Mouse (Mus musculus) A20 (cell line): ENCODE measurements at regions not wholly inside any gene's neighbourhood (a gene's known extent, or its start where the extent isn't known, plus 50 kb on each side); places are given as distances from the start of the nearest gene placed in this dataset.

Source experiments
- DNase-seq: peaks from one replicate; pipeline ENCODE4 v3.0.0-alpha.2; 2011; ENCODE audit warnings: low read depth, low spot score

DNA sequence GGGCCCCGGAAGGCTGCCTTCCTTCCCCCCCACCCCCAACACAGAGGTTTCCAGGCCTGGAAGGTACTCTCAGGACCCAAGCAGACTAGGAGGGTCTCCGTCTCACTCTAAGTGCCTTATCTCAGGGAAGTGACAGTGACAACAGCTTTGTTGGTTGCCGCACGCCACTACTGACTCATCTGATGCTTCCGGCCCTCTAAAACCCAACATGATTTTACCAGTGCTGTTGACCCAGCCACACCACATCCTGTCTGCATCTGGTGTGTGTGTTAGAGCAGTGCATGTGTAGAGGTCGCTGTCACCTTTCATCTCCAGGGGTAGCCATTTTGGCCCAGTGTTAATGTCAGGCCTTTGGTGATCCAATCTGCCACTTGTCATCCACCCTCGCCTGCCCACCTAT is 206.5 kb downstream of the Rplp1 start:
- no peak for DNase-seq

DNA sequence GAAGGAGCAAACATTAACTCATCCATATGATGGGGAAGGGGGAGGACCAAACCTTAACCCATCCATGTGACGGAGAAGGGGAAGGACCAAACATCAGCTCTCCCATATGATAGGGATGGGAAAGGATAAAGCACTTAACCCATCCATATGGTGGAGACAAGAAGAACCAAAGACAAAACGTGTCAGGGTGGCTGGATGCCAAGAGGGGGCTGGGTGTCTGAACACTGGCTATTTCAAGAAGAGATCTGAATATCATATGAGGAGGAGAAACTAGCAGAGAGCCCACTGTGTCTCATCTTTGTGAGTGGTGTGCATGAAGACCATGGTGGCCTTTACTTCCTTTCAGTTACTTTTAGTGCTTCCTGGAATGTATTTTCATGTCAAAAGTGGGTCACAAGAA is 207.0 kb downstream of the Rplp1 start:
- DNase-seq = no peak

DNA sequence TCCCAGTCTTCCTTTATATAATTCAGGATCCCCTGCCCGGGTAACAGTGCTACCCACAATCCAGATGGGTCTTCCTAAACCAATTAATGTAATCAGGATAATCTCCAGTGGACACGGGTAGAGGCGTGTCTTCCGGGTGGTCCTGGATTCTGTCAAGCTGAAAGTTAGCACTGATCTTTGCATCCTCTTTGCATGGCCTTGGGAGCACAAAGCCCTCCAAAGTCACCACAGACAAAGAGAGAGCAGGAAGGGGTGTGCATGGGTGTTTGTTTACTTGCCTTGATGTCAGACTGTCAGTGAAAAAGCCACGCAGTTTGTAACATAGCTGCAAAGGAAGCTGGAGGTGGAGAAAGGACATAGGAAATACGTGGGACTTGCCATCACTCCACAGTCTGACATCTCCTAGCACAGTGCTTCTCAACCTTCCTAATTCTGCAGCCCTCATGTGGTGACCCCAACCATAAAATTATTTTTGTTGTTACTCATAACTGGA is 208.0 kb downstream of the Rplp1 start:
- DNase-seq = no peak

DNA sequence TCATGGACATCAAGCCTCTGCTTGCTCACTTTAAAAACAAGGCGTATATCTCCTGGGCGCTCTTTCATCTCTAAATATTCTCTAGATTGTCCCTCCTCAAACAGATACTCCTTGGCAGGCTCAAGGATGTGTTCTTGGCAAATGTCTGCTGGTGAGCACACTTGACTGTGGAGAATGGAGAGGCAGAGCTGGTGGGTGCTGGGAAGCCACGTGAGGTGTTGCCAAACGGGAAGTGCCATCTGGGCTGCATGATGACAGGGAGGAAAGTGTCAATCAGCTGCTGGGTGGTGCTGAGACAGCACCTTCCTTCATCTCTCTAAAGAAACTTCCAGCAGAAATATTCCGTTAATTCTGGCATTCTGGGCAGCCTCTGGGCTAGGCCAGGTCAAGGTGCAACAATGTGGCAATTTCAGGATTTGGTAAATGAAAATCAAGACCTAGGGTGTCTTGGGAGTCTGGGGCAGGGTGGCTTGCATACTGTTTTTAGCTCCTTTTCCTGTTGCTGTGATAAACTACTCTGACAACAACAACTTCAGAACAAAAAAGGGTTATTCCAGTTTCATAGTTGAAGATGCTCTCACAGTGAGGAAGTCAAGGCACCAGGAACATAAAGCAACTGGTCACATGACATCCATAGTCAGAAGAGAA is 208.6 kb downstream of the Rplp1 start:
- DNase-seq = no peak

DNA sequence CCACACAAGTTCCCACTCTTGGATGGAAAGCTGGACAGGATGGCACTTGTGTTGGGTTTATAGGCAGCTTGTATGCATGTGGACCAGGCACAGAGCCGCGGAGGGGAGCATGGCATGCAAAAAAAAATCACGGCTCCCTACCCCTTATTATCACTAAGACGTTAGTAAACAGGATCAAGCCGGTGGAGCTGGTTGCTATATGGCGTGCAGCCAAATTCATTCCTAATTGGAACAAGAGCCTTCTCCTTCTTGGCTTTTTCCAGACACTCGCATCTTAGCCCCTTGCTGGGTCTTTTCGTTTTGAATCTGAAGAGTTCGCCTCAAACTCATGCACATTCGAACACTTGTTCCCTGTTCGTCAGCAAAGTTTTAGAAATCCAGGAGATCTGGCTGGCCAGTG is 211.0 kb downstream of the Rplp1 start:
- DNase-seq = no peak

DNA sequence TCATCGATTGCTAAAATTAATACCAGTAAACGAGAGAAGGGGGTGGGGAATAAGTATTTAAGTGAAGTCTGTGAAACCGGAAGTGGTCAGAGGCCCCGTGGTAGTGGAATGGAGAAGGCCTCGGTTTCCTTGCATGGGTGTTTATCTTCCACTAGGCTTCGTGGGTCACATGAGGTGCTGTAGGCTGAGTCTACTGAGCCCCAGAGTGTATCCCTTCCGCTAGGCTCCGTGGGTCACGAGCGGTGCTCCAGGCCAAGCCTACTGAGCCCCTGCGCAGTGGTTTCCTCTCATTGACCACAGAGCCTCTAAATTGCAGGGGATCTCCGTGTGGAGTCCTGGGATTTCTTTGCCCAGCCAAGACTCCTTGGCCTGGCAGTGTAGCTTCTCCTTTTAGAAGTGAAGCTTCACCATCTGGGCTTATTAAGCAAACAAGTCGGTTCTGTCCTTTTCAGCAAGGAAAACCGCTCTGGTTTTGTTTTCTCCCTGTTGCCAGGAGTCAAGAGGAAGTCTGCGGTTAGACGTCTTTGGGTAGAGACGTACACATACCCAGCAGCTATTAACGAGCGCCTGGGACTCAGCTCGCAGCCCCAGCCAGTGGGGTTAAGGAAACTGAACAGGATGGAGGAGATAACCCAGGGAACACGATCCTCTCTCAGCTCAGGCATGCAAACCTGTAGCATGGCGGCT is 211.9 kb downstream of the Rplp1 start:
- DNase-seq = peak; percentile 36

DNA sequence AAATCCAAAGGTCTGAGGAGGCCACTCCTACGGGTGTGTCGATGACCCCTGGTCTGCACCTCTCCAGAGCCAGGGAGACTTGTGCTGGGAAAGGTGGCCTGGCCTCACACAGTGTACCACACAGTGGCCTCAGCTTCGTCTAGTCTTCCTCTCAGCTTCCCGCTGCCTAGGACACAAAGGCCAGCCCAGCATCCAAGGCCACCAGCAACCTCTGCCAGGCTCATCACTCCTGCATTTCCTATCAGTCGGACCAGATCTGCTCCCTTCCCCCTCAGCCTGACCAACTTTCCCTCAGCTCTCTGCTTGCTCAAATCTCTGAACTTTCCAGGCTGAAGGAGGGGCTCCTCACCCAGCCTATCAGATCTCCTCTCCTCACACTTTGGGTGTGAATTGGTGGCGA is 213.8 kb downstream of the Rplp1 start:
- no peak for DNase-seq

DNA sequence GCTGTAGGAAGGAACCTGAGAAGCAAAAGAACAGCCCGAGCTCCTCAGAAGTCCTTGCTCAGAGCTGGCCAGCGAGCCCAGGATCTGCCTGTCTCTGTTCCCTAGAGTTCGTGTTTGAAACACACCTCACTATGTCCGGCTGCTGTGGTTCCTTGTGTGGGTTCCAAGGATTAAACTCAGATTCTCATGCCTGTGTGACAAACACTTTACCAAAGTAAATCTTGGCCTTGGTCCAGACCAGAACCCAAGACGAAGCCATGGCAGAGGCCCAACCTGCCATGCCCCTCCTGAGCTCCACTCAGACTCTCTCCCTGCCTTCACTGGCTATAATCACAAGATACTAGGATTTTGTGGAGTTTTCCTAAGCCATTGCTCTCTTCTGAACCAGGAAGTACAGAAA is 214.7 kb downstream of the Rplp1 start:
- DNase-seq = no peak

DNA sequence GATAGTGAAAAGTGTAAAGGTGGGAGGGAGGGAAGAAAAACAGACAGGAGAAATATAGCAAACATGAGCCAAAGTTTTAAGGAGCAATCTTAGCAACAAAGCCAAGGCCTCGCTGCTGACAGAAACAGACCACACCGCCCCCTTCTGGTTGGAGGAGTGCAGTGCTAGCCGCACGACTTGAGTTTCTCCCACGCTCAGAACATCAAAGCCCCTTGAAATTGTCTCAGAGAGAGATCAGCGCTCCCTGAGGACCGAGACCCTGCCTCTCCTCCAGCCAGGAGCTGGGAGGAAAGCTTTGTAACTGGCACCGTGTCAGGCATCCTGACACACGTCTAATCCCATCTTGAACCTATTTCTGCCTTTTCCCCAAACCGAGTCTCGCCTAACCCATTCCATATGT is 216.4 kb downstream of the Rplp1 start:
- peak; percentile 65 for DNase-seq

DNA sequence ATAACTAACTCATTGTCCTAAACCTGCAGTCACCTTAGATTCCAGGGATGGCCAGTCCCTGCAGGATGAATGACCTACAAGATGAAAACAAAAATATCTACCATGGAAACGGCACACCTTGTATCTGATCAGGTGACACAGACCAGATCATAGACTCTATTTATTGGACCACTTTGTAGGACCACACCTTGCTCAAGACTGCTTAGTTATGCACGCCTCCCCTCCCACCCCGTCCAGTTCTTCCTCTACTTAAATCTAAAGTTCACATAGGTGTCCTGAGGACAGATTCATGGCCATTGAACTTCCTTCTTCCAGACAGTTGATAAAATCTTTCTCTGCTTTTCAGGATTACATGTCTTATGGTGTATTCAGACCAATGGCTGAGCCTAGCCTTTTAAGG is 217.5 kb downstream of the Rplp1 start:
- DNase-seq = no peak

DNA sequence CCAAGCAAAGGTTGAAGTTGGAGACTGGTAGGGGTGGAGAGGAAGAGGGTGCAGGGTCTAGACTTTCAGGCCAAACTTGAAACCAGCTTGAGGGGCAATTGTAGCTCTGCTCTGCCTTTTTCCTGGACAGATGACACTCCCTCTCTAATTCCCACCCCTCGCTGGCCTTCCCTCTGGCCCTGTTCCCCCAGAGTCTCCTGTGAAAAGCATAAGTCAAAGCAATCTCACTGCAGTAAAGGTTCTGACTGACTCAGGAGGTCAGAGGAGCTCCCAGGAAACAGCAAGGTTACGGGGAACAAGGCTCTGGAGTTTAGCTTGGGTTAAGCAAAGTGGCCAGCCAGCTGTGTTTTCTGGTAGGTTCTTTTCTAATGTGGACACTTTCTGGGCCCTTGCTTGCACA is 218.5 kb downstream of the Rplp1 start:
- DNase-seq = no peak

DNA sequence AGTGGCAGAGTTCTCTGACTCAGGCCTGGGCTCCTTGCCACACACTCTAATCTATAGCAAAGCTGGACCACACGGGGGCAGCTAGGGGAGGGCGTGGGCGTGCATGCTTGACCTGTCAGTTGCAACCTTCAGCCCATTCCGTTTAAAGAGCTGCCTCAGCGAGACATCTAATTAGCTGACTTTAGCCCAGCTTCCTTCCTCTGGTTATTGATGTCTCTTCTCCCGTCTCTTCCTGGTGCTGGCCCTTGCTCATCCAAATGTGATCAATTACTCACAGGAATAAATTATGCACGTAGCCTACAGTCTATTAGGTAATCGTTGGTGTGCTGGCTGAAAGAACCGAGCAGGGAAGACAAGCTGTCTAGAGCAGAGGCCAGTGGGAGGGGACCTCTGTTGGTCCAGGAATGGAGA is 219.0 kb downstream of the Rplp1 start:
- no peak for DNase-seq

DNA sequence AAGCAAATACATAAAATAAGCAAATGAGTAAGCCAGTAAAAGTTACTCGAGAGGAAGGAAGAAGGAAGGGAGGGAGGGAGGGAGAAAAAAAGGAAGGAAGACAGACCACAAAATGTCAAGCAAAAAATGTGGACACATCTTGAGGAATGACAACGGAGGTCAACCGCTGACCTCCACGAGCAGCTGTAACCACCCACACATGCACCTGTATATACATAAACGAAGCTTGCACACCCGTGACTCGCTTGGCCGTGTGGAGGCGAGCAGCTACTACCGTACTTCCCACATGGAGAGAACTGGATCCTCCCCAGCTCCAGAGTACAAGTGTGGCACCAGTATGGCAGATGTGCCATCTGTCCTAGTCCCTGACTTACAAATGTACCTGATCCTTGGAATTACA is 220.1 kb downstream of the Rplp1 start:
- no peak for DNase-seq

DNA sequence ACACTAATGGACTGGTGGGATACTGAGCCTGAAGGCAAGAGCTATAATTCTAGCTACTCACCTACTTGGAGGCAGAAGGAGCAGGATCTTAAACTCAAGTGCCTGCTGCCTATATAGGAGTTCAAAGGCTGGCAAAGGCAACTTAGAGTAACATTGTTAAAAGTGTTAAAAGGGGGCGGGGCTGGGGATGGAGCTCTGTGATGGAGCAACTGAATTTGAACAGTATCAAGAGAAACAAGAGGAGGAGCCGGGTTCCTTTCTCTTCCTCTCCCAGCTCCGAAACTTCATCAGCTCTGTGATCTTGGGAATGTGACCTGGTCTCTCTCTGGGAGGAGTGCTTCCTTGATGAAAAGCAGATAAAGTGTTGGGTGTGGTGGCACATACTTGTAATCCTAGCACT is 223.6 kb downstream of the Rplp1 start:
- DNase-seq = no peak

DNA sequence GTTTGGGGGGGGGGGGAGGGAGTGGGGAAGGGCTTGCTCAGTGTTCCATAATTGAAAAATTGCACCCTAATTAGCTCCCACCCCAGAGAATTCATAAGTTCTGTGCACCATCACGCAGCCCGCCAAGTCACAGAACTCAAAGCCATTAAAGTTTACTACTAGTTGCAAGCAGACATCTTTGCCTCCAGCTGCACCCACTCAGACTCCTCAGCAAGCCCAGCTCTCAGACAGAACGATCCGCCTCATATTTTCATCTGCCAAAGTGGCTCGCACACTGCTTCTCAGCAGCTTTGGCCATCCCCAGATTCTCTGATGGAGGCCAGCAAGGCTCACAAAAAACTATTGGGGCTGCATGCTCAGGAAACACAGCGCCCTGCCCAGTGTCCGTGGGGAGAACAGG is 224.4 kb downstream of the Rplp1 start:
- DNase-seq = no peak

DNA sequence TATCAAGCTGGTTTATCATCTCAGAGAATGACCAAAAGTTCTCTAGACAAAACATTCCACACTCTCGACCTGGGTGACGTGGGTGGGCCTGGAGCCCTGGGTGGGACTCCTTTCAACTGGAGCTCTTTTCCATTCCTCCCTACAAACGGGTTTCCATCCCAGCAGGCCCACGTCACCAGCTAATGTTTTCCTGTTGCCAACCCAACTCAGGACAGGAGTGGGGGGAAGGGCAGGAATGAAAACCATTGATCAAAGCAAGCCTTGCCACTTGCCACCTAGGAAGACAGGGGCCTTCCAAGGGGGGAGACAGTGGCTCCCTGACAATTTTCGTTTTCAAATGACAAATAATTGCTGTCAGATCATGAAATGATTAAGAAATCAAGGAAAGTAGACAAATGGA is 224.8 kb downstream of the Rplp1 start:
- no peak for DNase-seq

DNA sequence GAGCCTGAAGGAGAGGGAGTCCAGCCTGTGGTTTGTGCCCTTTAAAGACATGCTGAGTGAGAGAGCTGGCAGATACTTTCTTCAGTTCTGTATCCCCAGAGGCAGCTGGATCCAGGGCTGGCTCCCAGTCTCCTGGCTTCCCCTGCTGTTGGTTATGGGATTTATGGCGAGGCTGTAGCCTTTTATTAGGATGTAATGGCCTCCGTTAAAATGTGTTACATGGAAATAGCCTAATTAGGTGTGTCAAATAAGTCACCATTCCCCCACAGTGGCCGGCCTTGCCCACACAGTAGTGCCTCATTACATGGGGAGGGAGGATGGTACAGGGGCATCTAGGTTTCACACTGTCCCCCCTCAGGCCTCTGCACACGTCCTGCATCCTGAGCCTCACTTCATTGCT is 230.8 kb downstream of the Rplp1 start:
- DNase-seq = no peak

DNA sequence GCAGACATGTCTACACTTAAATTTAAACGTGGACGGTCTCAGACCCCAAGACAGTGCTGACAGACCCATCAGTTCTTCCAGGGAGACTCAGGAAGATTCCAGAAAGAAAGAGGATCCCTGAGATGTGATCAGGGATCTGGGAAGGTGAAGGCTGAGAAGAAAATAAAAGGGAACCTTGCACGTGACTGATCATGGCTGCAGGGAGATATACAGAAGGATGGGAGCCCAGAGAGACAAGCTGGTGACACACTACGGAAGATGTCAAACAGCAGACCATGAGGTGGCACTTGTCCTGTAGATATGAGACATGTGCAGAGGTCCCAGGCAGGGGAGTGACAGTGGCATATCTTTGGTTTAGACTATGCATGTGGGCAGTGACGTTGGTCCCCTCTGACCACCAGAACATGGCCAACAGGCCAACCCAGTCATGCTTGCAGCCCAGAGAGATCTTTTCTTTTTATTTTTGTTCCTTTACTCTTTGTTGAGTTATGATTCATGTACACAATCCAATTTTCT is 231.5 kb downstream of the Rplp1 start:
- DNase-seq = no peak

DNA sequence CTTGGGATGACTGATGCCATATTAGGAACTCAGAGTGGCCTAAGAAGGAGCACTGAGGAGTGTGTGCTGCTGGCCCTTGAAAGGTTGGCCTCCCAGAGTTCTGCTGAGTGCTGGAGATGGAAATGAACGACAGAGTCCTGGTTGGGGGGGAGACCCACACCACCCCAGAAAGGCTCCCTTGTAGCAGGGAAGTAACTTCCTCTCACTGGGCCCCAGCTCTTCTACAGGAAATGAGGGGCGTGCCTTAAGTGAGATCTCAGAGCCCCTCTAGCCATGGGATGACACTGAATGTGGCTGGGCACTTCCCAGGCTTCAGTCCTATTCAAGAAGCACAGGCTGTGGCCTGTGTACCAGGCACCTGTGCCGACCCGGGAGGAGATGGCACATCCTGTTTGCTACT is 232.0 kb downstream of the Rplp1 start:
- DNase-seq = no peak

DNA sequence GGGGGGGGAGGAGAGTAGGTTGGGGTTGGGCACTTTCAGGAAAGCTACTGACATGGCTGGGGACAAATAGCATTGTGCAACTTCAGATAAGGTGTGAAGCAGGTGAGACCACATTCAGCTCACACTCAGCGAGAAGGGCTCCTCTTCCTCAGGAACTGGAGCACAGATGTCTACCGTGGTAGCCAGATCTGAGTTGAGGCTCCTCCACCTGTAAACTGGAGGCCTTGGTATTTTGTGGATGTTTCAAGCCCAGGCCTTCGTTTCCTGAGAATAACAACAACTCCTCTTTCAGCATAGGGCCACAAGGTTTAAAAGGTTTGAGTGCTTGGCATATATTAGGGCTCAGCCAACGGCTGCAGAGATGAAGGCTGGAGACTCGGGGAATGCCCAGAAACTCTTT is 232.9 kb downstream of the Rplp1 start:
- no peak for DNase-seq

DNA sequence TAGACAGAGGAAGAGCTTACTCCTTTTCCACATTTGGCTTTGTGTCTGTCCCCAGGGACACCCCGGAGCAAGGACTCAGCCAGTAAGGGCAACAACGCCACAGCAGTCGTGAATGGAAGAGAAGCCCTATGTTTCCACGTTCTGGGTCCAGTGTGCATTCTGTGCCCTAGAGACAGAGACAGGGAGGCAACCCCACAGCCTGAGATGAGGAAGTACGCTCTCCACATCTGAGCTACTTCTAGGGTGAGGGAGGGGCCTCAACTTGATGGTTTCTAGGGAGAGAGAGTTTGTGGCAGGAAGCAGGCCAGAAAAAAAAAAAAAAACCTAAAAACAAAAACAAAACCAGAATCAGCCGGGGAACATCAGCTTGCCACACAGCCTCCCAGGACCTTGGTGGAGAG is 233.4 kb downstream of the Rplp1 start:
- DNase-seq = peak; percentile 25

DNA sequence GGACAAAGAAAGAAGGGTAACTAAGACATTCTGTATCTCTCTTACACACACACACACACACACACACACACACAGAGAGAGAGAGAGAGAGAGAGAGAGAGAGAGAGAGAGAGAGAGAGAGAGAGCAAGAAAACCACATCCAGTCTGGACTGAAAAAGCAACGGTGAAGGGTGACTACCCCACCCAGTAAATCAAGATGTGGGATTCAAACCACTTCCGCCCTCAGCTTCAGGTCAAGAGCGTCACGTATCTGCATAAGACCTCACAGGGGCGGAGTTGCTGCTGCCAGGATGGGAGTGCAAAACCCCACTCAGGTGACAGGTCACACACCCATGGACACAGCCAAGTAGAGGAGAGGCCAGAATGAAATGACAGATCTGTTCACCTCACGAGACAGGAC is 234.7 kb downstream of the Rplp1 start:
- DNase-seq = no peak

DNA sequence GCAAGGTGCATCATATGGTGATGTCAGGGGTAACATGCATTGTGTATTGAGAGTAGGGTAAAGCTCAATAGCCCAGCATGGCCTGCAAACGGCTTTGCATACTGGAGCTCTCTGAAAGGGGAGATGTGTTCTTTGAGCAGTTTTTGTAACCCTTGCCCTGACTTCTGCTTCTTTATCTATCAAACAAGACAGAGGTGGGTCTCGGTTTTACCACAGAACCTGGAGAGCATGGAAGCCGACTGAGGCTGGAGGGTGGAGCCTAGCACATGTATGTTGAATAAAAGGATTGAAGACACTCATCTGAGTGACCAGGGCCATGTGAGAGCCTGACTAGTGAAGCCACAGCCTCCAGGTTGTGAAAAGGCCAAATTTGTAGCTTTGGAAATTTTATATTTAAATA is 236.7 kb downstream of the Rplp1 start:
- DNase-seq = no peak
